Mouse (Mus musculus) C2C12 (cell line): ENCODE results near the gene Cd300c. TPM values are rescaled to one million over a fixed set of nuclear protein-coding genes. Genes with fewer than 3 reads are reported as not detected.
"Not testable (repeated sequence)": the region's sequence is repeated elsewhere in the genome, so short reads cannot be mapped to it uniquely, and the experiment has no call there.

Source experiments
- H3K27me3 ChIP-seq: one replicate; pipeline ENCODE4 v1.6.1; 2011; ENCODE audit not compliant: control insufficient read depth, insufficient read depth, insufficient read length
- H3K36me3 ChIP-seq: one replicate; pipeline ENCODE4 v1.6.1; 2011; ENCODE audit not compliant: control insufficient read depth, insufficient read depth
- H3K4me3 ChIP-seq: one replicate; pipeline ENCODE4 v1.5.1; 2011; ENCODE audit warnings: mild to moderate bottlenecking, control low read depth; ENCODE audit not compliant: poor library complexity, insufficient read depth, severe bottlenecking
- H3K79me2 ChIP-seq: one replicate; pipeline ENCODE4 v1.6.1; 2011; ENCODE audit not compliant: control insufficient read depth, insufficient read depth
- H3K79me3 ChIP-seq: one replicate; pipeline ENCODE4 v1.6.1; 2011; ENCODE audit warnings: low read depth, control low read depth
- H3ac ChIP-seq: one replicate; pipeline ENCODE3; 2011; ENCODE audit warnings: low read depth; ENCODE audit not compliant: control insufficient read depth, insufficient read length
- CEBPB ChIP-seq: IDR thresholded peaks from one replicate; pipeline ENCODE4 v1.6.1; 2011; ENCODE audit warnings: low read depth, mild to moderate bottlenecking, control low read depth, moderate library complexity
- CTCF ChIP-seq: IDR thresholded peaks from one replicate; pipeline ENCODE4 v1.5.1; 2011; ENCODE audit not compliant: control insufficient read depth, insufficient read depth, insufficient read length
- FOSL1 ChIP-seq: IDR thresholded peaks from one replicate; pipeline ENCODE4 v1.8.0; 2011; ENCODE audit warnings: mild to moderate bottlenecking, low read length; ENCODE audit not compliant: poor library complexity, insufficient read depth, severe bottlenecking
- MAX ChIP-seq: IDR thresholded peaks from one replicate; pipeline ENCODE4 v1.6.1; 2011; ENCODE audit warnings: mild to moderate bottlenecking, control low read depth
- MYOD1 ChIP-seq: IDR thresholded peaks from one replicate; pipeline ENCODE4 v1.6.1; 2011; ENCODE audit warnings: low read depth; ENCODE audit not compliant: control insufficient read depth, insufficient read length
- MYOG ChIP-seq: IDR thresholded peaks from one replicate; pipeline ENCODE4 v1.6.1; 2011; ENCODE audit not compliant: control insufficient read depth, insufficient read length; ENCODE audit errors: extremely low read depth
- USF1 ChIP-seq: IDR thresholded peaks from one replicate; pipeline ENCODE4 v1.6.1; 2011; ENCODE audit warnings: low read depth, mild to moderate bottlenecking, control low read depth, moderate library complexity
- polyA plus RNA-seq: library from polyadenylated mRNA; unstranded; fragments of >200 nt; fragmentation: generic; extraction: Trizol; gene quantifications from one replicate; pipeline ENCODE4 v1.2.1, GENCODE M21; 2012; ENCODE audit warnings: missing spikeins

The Cd300c gene
- polyA plus RNA-seq, 1 experiment, result not detected

GRCm38 (mm10) chr11:114929581-114929980 lies 39.4 kb downstream of the Cd300c start:
- H3K27me3 ChIP-seq, result no peaks in the 10 kb centered on the region
- TF ChIP-seq USF1 (no peak), MYOG (no peak), CEBPB (no peak), MAX (no peak), MYOD1 (no peak), FOSL1 (no peak), CTCF (no peak)
- no peaks in the 10 kb centered on the region for H3K36me3 ChIP-seq
- no peak overlapping the region for H3K4me3 ChIP-seq
- H3K79me3 ChIP-seq, result no peaks in the 10 kb centered on the region
- H3ac ChIP-seq, result no peak overlapping the region
- H3K79me2 ChIP-seq, result no peaks in the 10 kb centered on the region

GRCm38 (mm10) chr11:114923961-114924360 lies 45.0 kb downstream of the Cd300c start:
- H3K4me3 ChIP-seq, result no peak overlapping the region
- no peak overlapping the region for H3ac ChIP-seq
- H3K79me3 ChIP-seq, result no peaks in the 10 kb centered on the region
- H3K36me3 ChIP-seq, result no peaks in the 10 kb centered on the region
- H3K27me3 ChIP-seq, result no peaks in the 10 kb centered on the region
- H3K79me2 ChIP-seq, result no peaks in the 10 kb centered on the region
- TF ChIP-seq CTCF (no peak), MAX (no peak), USF1 (no peak), FOSL1 (no peak)

- no peak overlapping the region for H3ac ChIP-seq
- no peaks in the 10 kb centered on the region for H3K79me2 ChIP-seq
- no peaks in the 10 kb centered on the region for H3K27me3 ChIP-seq
- no peaks in the 10 kb centered on the region for H3K79me3 ChIP-seq
- H3K36me3 ChIP-seq, result no peaks in the 10 kb centered on the region
- no peak for TF ChIP-seq FOSL1
- H3K4me3 ChIP-seq, result no peak overlapping the region
Observed at GRCm38 (mm10) chr11:114922439-114922838, 46.5 kb downstream of the Cd300c start.

- Histone ChIP-seq H3K36me3 (no peaks in the 10 kb centered on the region), H3K27me3 (no peaks in the 10 kb centered on the region), H3K79me2 (no peaks in the 10 kb centered on the region), H3K79me3 (no peaks in the 10 kb centered on the region), H3ac (no peak overlapping the region), H3K4me3 (no peak overlapping the region)
- TF ChIP-seq MYOD1 (no peak), USF1 (no peak), FOSL1 (no peak), MYOG (no peak), MAX (no peak)
Observed at GRCm38 (mm10) chr11:114917120-114917519, 51.8 kb downstream of the Cd300c start.

- H3K79me2 ChIP-seq, result no peaks in the 10 kb centered on the region
- no peaks in the 10 kb centered on the region for H3K79me3 ChIP-seq
- H3K27me3 ChIP-seq, result no peaks in the 10 kb centered on the region
- no peak overlapping the region for H3ac ChIP-seq
- no peaks in the 10 kb centered on the region for H3K36me3 ChIP-seq
- no peak overlapping the region for H3K4me3 ChIP-seq
- TF ChIP-seq MYOG (no peak), MAX (no peak), MYOD1 (no peak), CTCF (no peak), CEBPB (no peak)
Observed at GRCm38 (mm10) chr11:114914978-114915377, 54.0 kb downstream of the Cd300c start.

- Histone ChIP-seq H3K79me3 (no peaks in the 10 kb centered on the region), H3ac (no peak overlapping the region)
- TF ChIP-seq MAX, result peak; percentile 84
- peak; percentile 79 for TF ChIP-seq CTCF
- no peak for TF ChIP-seq MYOD1
Observed at GRCm38 (mm10) chr11:114912847-114913246, 56.1 kb downstream of the Cd300c start.

GRCm38 (mm10) chr11:114909538-114909937 lies 59.4 kb downstream of the Cd300c start:
- not testable (repeated sequence) for H3K4me3 ChIP-seq, H3ac ChIP-seq, H3K79me2 ChIP-seq, H3K79me3 ChIP-seq, H3K36me3 ChIP-seq, H3K27me3 ChIP-seq

More at GRCm38 (mm10) chr11:114912847-114913246, 56.1 kb downstream of the Cd300c start:
- H3K36me3 ChIP-seq, result no peaks in the 10 kb centered on the region
- H3K27me3 ChIP-seq, result no peaks in the 10 kb centered on the region
- H3K4me3 ChIP-seq, result no peak overlapping the region
- no peaks in the 10 kb centered on the region for H3K79me2 ChIP-seq
